Mouse (Mus musculus): ENCODE measurements around the gene Ms4a4b. TPM values are rescaled to one million over a fixed set of nuclear protein-coding genes. Genes with fewer than 3 reads are reported as not detected.
"Not testable (repeated sequence)": the region's sequence is repeated elsewhere in the genome, so short reads cannot be mapped to it uniquely, and the experiment has no call there.

Ms4a4b gene
- total RNA-seq, 2 experiments from 2014 or later: 0.47 to 0.56 TPM

GRCm38 (mm10) chr19:11485746-11486145 lies 42.4 kb downstream of the Ms4a4b start, which contains the start of gene Gm8369:
Gene Gm8369, plus strand, starts transcription at chr19:11485938.
- no peak for DNase-seq (ENCODE audit: low spot score in 2 of 2)

GRCm38 (mm10) chr19:11486599-11486998 lies 43.2 kb downstream of the Ms4a4b start:
- no peak for DNase-seq (ENCODE audit: low spot score in 2 of 2)

GRCm38 (mm10) chr19:11491406-11492189 lies 48.2 kb downstream of the Ms4a4b start:
- DNase-seq (ENCODE audit: low spot score in 2 of 2): no peak

- no peak for DNase-seq (ENCODE audit: low spot score in 2 of 2)
Observed at GRCm38 (mm10) chr19:11492671-11493070, 49.3 kb downstream of the Ms4a4b start.

- no peak for DNase-seq (ENCODE audit: low spot score in 2 of 2)
Observed at GRCm38 (mm10) chr19:11494519-11494918, 51.2 kb downstream of the Ms4a4b start.

- no peak for DNase-seq (ENCODE audit: low spot score in 2 of 2)
Observed at GRCm38 (mm10) chr19:11496361-11496760, 53.0 kb downstream of the Ms4a4b start.

- DNase-seq (ENCODE audit: low spot score in 2 of 2): not testable (repeated sequence)
Observed at GRCm38 (mm10) chr19:11497300-11497699, 53.9 kb downstream of the Ms4a4b start.

- DNase-seq (ENCODE audit: low spot score in 2 of 2): no peak
Observed at GRCm38 (mm10) chr19:11500796-11501195, 57.4 kb downstream of the Ms4a4b start.

GRCm38 (mm10) chr19:11501326-11501725 lies 58.0 kb downstream of the Ms4a4b start:
- DNase-seq (ENCODE audit: low spot score in 2 of 2): no peak

- DNase-seq (ENCODE audit: low spot score in 2 of 2): no peak
Observed at GRCm38 (mm10) chr19:11504857-11505256, 61.5 kb downstream of the Ms4a4b start.

GRCm38 (mm10) chr19:11513458-11513857 lies 70.1 kb downstream of the Ms4a4b start:
- DNase-seq (ENCODE audit: low spot score in 2 of 2): no peak

GRCm38 (mm10) chr19:11516246-11516645 lies 72.9 kb downstream of the Ms4a4b start, which contains the start of gene Ms4a6b:
Gene Ms4a6b, plus strand, starts transcription at chr19:11516512.
- no peak for DNase-seq (ENCODE audit: low spot score in 2 of 2)

Other genes with a start within 250 kb of the Ms4a4b start
- not detected for gene Ms4a13, start 246.8 kb upstream of the Ms4a4b start, total RNA-seq (2021)
- gene Ms4a12, start 211.1 kb upstream of the Ms4a4b start, total RNA-seq (2021): not detected
- gene Ms4a1, start 177.3 kb upstream of the Ms4a4b start, total RNA-seq (2021): under 1 TPM; 0.20 to 0.23 TPM
- gene Ms4a5, start 159.7 kb upstream of the Ms4a4b start, total RNA-seq (2021): not detected
- under 1 TPM; 0.22 to 0.26 TPM for gene Ms4a14, start 129.1 kb upstream of the Ms4a4b start, total RNA-seq (2021)
- gene Ms4a7, start 107.4 kb upstream of the Ms4a4b start, total RNA-seq (2021): 1 to 10 TPM; 2.4 to 3.7 TPM
- gene Ms4a4a, start 68.0 kb upstream of the Ms4a4b start, total RNA-seq (2021): 1 to 10 TPM; 5.9 to 8.5 TPM
- not detected for gene Ms4a4c, start 38.8 kb upstream of the Ms4a4b start, total RNA-seq (2021)
- gene Ms4a6c, start 25.8 kb downstream of the Ms4a4b start, total RNA-seq (2021): 10 to 100 TPM in 1 of 2 experiments, 1 to 10 TPM in 1; 6.9 to 10.3 TPM
- under 1 TPM in 1 of 2 experiments, not detected in 1; 0.29 TPM for gene Gm8369, start 42.4 kb downstream of the Ms4a4b start, total RNA-seq (2021)
- gene Ms4a6b, start 73.0 kb downstream of the Ms4a4b start, total RNA-seq (2021): 1 to 10 TPM; 6.2 to 7.1 TPM
- 1 to 10 TPM; 1.2 to 1.7 TPM for gene Ms4a4d, start 93.2 kb downstream of the Ms4a4b start, total RNA-seq (2021)
- 1 to 10 TPM; 4.1 to 4.5 TPM for gene Ms4a6d, start 161.3 kb downstream of the Ms4a4b start, total RNA-seq (2021)
- gene Ms4a2, start 180.2 kb downstream of the Ms4a4b start, total RNA-seq (2021): 1 to 10 TPM; 1.0 to 1.8 TPM
- gene Ms4a3, start 197.3 kb downstream of the Ms4a4b start, total RNA-seq (2021): not detected
- gene Oosp2, start 217.0 kb downstream of the Ms4a4b start, total RNA-seq (2021): not detected
- not detected for gene Oosp1, start 247.6 kb downstream of the Ms4a4b start, total RNA-seq (2021)

Data from gastrocnemius, postnatal 4 days (tissue).